Comparison of ENCODE assay signal across 39 mouse cellular contexts in genomic region chr3:107654861-107655260, GRCm38 (mm10). TPM values are rescaled to one million over a fixed set of nuclear protein-coding genes. Genes with fewer than 3 reads are reported as not detected.
"Had no signal": no experiment of that assay in that cellular context is flagged by ENCODE, and none has a peak within 500 bp of the region (broad histone marks: within the 10 kb centered on the region; RNA-seq: fewer than 3 reads in every experiment).

No protein-coding gene starts in this region.

- H3K27me3 ChIP-seq: heart, embryonic 13.5 days; heart, embryonic 15.5 days; hindbrain, embryonic 13.5 days; hindbrain, embryonic 15.5 days; limb, embryonic 12.5 days; liver, embryonic 13.5 days; liver, embryonic 15.5 days had no signal

- H3K9ac ChIP-seq: forebrain, postnatal 0 days; heart, embryonic 13.5 days; heart, embryonic 15.5 days; hindbrain, embryonic 13.5 days; hindbrain, embryonic 15.5 days; limb, embryonic 12.5 days; liver, embryonic 13.5 days; liver, embryonic 15.5 days; liver, postnatal 0 days had no signal

- H3K4me1 ChIP-seq: hindbrain, embryonic 13.5 days; hindbrain, embryonic 15.5 days; limb, embryonic 10.5 days; limb, embryonic 12.5 days; liver, embryonic 13.5 days; liver, embryonic 15.5 days had no signal

- H3K4me3 ChIP-seq: heart, adult 2 months; heart, embryonic 13.5 days; heart, embryonic 15.5 days; hindbrain, embryonic 13.5 days; hindbrain, embryonic 15.5 days; limb, embryonic 10.5 days; limb, embryonic 12.5 days; liver, embryonic 13.5 days; liver, embryonic 15.5 days had no signal

- H3K36me3 ChIP-seq: liver, embryonic 13.5 days had no signal

- ATAC-seq: forebrain, postnatal 0 days; hindbrain, postnatal 0 days; intestine, embryonic 16.5 days; liver, postnatal 0 days had no signal

- H3K9me3 ChIP-seq: heart, embryonic 13.5 days; heart, embryonic 15.5 days; hindbrain, embryonic 13.5 days; hindbrain, embryonic 15.5 days; limb, embryonic 10.5 days; limb, embryonic 12.5 days; liver, embryonic 13.5 days; liver, embryonic 15.5 days had no signal

- DNase-seq: forebrain, postnatal 0 days; gastrocnemius, postnatal 14 days; gastrocnemius, postnatal 36 days; heart, adult 11 months; heart, adult 2 months; heart, postnatal 14 days; heart, postnatal 36 days; layer of hippocampus, adult 9-11 months; layer of hippocampus, postnatal 36 days; liver; liver, embryonic 13.5 days; liver, postnatal 0 days; lung, adult 2 months had no signal

- H3K27ac ChIP-seq: heart, adult 2 months; heart, embryonic 13.5 days; heart, embryonic 15.5 days; hindbrain, embryonic 13.5 days; hindbrain, embryonic 15.5 days; hindbrain, postnatal 0 days; limb, embryonic 10.5 days; limb, embryonic 12.5 days; liver, embryonic 13.5 days; liver, embryonic 15.5 days had no signal

- H3K4me2 ChIP-seq: heart, embryonic 11.5 days; heart, embryonic 13.5 days; heart, embryonic 15.5 days; hindbrain, embryonic 13.5 days; hindbrain, embryonic 15.5 days; limb, embryonic 12.5 days; liver, embryonic 13.5 days; liver, embryonic 15.5 days had no signal

RNA-seq across cellular contexts. Expression of gene Gm10961, which starts 23.7 kb away (rescaled TPM):
- total RNA-seq: forebrain, postnatal 0 days; gastrocnemius, adult 18-20 months; gastrocnemius, adult 8-10 months; gastrocnemius, postnatal 14 days; gastrocnemius, postnatal 36 days; heart, adult 2 months; heart, postnatal 14 days; heart, postnatal 36 days; hematopoietic stem cell, adult 5-6 weeks; hindbrain, postnatal 0 days; layer of hippocampus, adult 18-20 months; layer of hippocampus, adult 8-10 months; layer of hippocampus, postnatal 14 days; layer of hippocampus, postnatal 36 days; left cerebral cortex, adult 18-20 months; left cerebral cortex, adult 8-10 months; left cerebral cortex, postnatal 14 days; left cerebral cortex, postnatal 36 days had no signal
- polyA plus RNA-seq: forebrain, postnatal 0 days; gonadal fat pad, adult 2 months; heart, adult 2 months; heart, embryonic 11.5 days; heart, embryonic 13.5 days; heart, embryonic 15.5 days; heart, postnatal 0 days; hindbrain, embryonic 11.5 days; hindbrain, embryonic 13.5 days; hindbrain, embryonic 15.5 days; hindbrain, postnatal 0 days; intestine, embryonic 14.5 days; intestine, embryonic 16.5 days; large intestine, adult 2 months; limb, embryonic 10.5 days; limb, embryonic 12.5 days; limb, embryonic 14.5 days; liver, embryonic 13.5 days; liver, embryonic 15.5 days; liver, postnatal 0 days; lung, adult 2 months had no signal
